Mouse (Mus musculus) stomach, postnatal 0 days (tissue): ENCODE measurements around the gene Astn2. TPM values are rescaled to one million over a fixed set of nuclear protein-coding genes. Genes with fewer than 3 reads are reported as not detected.

Experiments used
- ATAC-seq: fragments of 200-750 bp; cut with Nextera tagmentation; 2 replicates; pipeline ENCODE4 v1.8.0; 2017; ENCODE audit not compliant: low FRiP score, low TSS enrichment
- DNase-seq: peaks from one replicate; pipeline ENCODE4 v3.0.0-alpha.2; 2016; ENCODE audit warnings: low spot score
- H3K27ac ChIP-seq: fragments of 300-500 bp; sonication (generic); replicated peaks from 2 replicates; pipeline ENCODE4 v1.5.1; 2014; ENCODE audit warnings: mild to moderate bottlenecking, control low read depth
- H3K27me3 ChIP-seq: fragments of 300-500 bp; sonication (generic); 2 replicates; pipeline ENCODE4 v1.6.1; 2014; ENCODE audit warnings: low read length; ENCODE audit not compliant: control insufficient read depth, insufficient read depth
- H3K36me3 ChIP-seq: fragments of 300-500 bp; sonication (generic); 2 replicates; pipeline ENCODE4 v1.6.1; 2014; ENCODE audit warnings: low read length, mixed read lengths; ENCODE audit not compliant: control insufficient read depth, insufficient read depth
- H3K4me1 ChIP-seq: fragments of 300-500 bp; sonication (generic); replicated peaks from 2 replicates; pipeline ENCODE4 v1.6.1; 2014; ENCODE audit warnings: antibody characterized with exemption; ENCODE audit not compliant: control insufficient read depth, insufficient read depth
- H3K4me2 ChIP-seq: fragments of 300-500 bp; sonication (generic); replicated peaks from 2 replicates; pipeline ENCODE4 v1.6.1; 2014; ENCODE audit warnings: low read depth, mild to moderate bottlenecking, control low read depth, moderate library complexity
- H3K4me3 ChIP-seq: fragments of 300-500 bp; sonication (generic); 2 replicates; pipeline ENCODE4 v1.5.1; 2014; ENCODE audit warnings: low read depth, low read length, control low read depth
- H3K9ac ChIP-seq: fragments of 300-500 bp; sonication (generic); 2 replicates; pipeline ENCODE4 v1.6.1; 2014; ENCODE audit warnings: mild to moderate bottlenecking, low read length, control low read depth, mixed read lengths
- H3K9me3 ChIP-seq: fragments of 300-500 bp; sonication (generic); 2 replicates; pipeline ENCODE4 v1.6.1; 2016; ENCODE audit warnings: low read length; ENCODE audit not compliant: control insufficient read depth
- CTCF ChIP-seq: IDR thresholded peaks from 2 replicates; pipeline ENCODE4 v1.5.1; 2016; ENCODE audit warnings: antibody characterized with exemption, low read depth, mild to moderate bottlenecking, moderate library complexity
- EP300 ChIP-seq: optimal IDR thresholded peaks from 2 replicates; pipeline ENCODE3; 2016; ENCODE audit warnings: antibody characterized with exemption
- WGBS: fragments of 180-500 bp; shearing (Covaris S2); extraction: QIAGEN DNeasy Blood & Tissue Kit; methylation state at CpG from one replicate; pipeline ENCODE4 v1.1.7; 2014; 5-methylcytosine and 5-hydroxymethylcytosine counted together
- polyA plus RNA-seq: library from polyadenylated mRNA; unstranded; fragments of >200 nt; fragmentation: Nextera tagmentation; extraction: Ambion mirVana; gene quantifications from 2 replicates; pipeline ENCODE4 v1.2.1, GENCODE M21; 2015

The Astn2 gene
- polyA plus RNA-seq, 1 experiment from 2014 or later, result 0.16 TPM

- Histone ChIP-seq H3K4me2 (no peak overlapping the region), H3K9ac (no peak overlapping the region), H3K4me1 (no peaks in the 10 kb centered on the region), H3K4me3 (no peak overlapping the region), H3K27ac (no peak overlapping the region), H3K36me3 (no peaks in the 10 kb centered on the region), H3K27me3 (no peaks in the 10 kb centered on the region), H3K9me3 (no peaks in the 10 kb centered on the region)
- TF ChIP-seq EP300, result no peak
- no peak for TF ChIP-seq CTCF
- no peak for ATAC-seq
- DNase-seq, result no peak
- 87% methylated on average over 3 of the region's 3 CpGs for WGBS
Observed at GRCm38 (mm10) chr4:66261276-66261675, 143.1 kb downstream of the Astn2 start.

GRCm38 (mm10) chr4:66258905-66259304, 145.5 kb downstream of the Astn2 start:
- DNase-seq (no peak), ATAC-seq (no peak)
- H3K36me3 ChIP-seq, result no peaks in the 10 kb centered on the region
- no peak overlapping the region for H3K27ac ChIP-seq
- H3K4me3 ChIP-seq, result no peak overlapping the region
- no peaks in the 10 kb centered on the region for H3K27me3 ChIP-seq
- no peak overlapping the region for H3K4me2 ChIP-seq
- no peak overlapping the region for H3K9ac ChIP-seq
- H3K9me3 ChIP-seq, result no peaks in the 10 kb centered on the region
- 67% methylated on average over 2 of the region's 2 CpGs for WGBS
- TF ChIP-seq EP300 (no peak), CTCF (no peak)
- H3K4me1 ChIP-seq, result no peaks in the 10 kb centered on the region

GRCm38 (mm10) chr4:66254695-66255492, 149.5 kb downstream of the Astn2 start:
- no peaks in the 10 kb centered on the region for H3K27me3 ChIP-seq
- no peak overlapping the region for H3K9ac ChIP-seq
- TF ChIP-seq EP300, result no peak
- no peak for TF ChIP-seq CTCF
- no peak overlapping the region for H3K4me2 ChIP-seq
- DNase-seq (no peak), ATAC-seq (no peak)
- H3K36me3 ChIP-seq, result no peaks in the 10 kb centered on the region
- H3K4me1 ChIP-seq, result no peaks in the 10 kb centered on the region
- WGBS, result 79% methylated on average over 4 of the region's 4 CpGs
- H3K9me3 ChIP-seq, result no peaks in the 10 kb centered on the region
- H3K27ac ChIP-seq, result no peak overlapping the region
- no peak overlapping the region for H3K4me3 ChIP-seq

DNA sequence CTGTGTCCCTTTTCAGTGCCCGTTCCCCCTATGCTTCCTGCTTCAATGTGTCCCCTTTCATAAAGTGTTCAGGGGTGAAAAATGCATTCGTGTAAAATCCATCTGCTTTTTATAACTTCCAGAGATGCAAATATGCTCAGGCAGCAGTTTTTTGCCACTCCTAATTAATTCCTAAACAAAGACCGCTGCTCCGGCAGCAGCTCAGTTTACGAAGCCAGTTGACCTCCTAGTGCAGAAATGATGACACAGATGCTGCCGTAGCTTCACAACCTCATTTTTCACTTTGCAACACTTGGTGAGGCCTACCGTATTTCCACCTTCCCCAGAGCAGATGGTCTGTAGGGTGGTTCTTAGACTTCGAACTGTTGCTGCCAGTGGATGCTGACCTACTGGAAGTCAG, 155.9 kb downstream of the Astn2 start:
- no peaks in the 10 kb centered on the region for H3K9me3 ChIP-seq
- H3K4me1 ChIP-seq, result no peaks in the 10 kb centered on the region
- 44% methylated on average over 8 of the region's 8 CpGs for WGBS
- no peak overlapping the region for H3K4me2 ChIP-seq
- no peak overlapping the region for H3K27ac ChIP-seq
- H3K9ac ChIP-seq, result no peak overlapping the region
- no peaks in the 10 kb centered on the region for H3K27me3 ChIP-seq
- no peak for ATAC-seq
- DNase-seq, result no peak
- no peak overlapping the region for H3K4me3 ChIP-seq
- TF ChIP-seq EP300 (no peak), CTCF (no peak)
- no peaks in the 10 kb centered on the region for H3K36me3 ChIP-seq

DNA sequence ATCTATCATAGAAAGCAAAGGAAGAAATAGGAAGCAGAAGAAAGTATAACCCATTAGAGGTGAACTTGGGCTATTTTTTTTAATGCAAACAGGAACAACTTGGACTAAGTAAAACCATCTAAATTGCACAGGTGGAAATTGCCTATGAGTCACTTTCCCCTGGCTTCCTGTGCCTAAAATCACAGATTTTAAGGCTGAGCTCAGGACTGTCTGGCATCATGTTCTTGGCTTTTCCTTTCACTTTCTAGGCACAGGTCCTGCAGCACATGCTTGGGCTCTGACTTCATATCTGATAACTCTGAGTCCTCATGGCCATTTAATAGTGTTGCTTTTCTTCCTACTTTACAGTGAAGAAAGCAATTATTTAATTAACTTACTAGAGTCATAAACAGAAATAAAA, 161.7 kb downstream of the Astn2 start:
- Histone ChIP-seq H3K9ac (no peak overlapping the region), H3K4me1 (no peaks in the 10 kb centered on the region), H3K9me3 (no peaks in the 10 kb centered on the region), H3K4me3 (no peak overlapping the region), H3K27ac (no peak overlapping the region), H3K27me3 (no peaks in the 10 kb centered on the region), H3K4me2 (no peak overlapping the region), H3K36me3 (no peaks in the 10 kb centered on the region)
- DNase-seq (no peak), ATAC-seq (no peak)
- TF ChIP-seq EP300, result no peak
- no peak for TF ChIP-seq CTCF

DNA sequence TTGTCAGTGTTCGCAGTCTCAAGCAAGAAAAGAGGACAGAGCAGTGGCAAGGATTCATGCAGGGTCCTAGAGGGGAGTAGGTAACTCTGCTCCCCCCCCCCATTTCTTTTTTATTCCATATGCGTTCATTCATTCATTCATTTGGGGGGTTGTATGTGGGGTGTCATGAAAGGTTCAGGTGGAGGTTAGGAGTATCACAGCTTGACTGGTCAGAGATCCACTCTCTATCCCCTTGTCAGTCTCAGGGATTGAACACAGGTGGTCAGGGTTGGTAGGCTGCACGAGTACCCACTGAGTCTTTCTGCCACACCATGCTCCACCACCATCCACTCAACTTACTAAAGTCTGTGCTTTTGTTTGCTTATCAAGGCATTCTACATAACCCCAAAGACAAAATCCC, 171.6 kb downstream of the Astn2 start:
- H3K4me1 ChIP-seq, result no peaks in the 10 kb centered on the region
- H3K9me3 ChIP-seq, result no peaks in the 10 kb centered on the region
- no peak overlapping the region for H3K4me2 ChIP-seq
- WGBS, result 86% methylated on average over 3 of the region's 3 CpGs
- DNase-seq, result no peak
- no peaks in the 10 kb centered on the region for H3K27me3 ChIP-seq
- no peak for ATAC-seq
- H3K4me3 ChIP-seq, result no peak overlapping the region
- H3K36me3 ChIP-seq, result no peaks in the 10 kb centered on the region
- no peak overlapping the region for H3K27ac ChIP-seq
- no peak overlapping the region for H3K9ac ChIP-seq
- TF ChIP-seq EP300 (no peak), CTCF (no peak)
